16 mouse cellular contexts compared by ENCODE assay signal in the genomic region with DNA sequence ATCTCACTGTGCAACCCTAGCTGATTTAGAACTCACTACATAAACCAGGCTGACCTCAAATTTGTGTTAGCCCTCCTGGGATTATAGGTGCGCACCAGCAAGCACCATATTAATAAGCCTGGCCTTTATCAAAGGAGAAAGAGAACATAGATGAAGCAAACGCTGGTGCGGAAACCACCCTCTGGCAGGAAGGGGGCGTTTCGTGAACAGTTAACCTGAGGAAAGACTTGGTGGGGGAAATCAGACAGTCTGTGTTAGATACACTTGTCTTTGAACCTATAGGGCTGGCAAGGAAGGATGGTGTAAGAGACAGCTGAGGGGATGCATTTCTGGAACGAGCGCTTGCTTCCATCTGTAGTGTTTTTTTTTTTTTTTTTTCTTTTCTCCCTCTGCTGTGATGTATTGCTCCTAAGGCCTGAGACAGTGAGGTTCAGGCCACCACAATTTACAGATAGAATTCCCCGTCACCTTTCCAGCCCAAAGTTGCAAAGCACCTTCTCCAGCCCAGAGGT. TPM values are rescaled to one million over a fixed set of nuclear protein-coding genes. Genes with fewer than 3 reads are reported as not detected.
DNase-seq lines count a peak whose midpoint lies in the region; ATAC-seq and TF ChIP-seq lines count a peak whose summit lies in the region.
"Had no signal": no experiment of that assay in that cellular context is flagged by ENCODE, and none has a peak within 500 bp of the region (broad histone marks: within the 10 kb centered on the region; RNA-seq: fewer than 3 reads in every experiment).

No protein-coding gene starts in this region.

- H3K4me1 ChIP-seq in midbrain, embryonic 11.5 days (ENCODE audit: control insufficient read depth, insufficient read depth, low read length), result no peaks in the 10 kb centered on the region
- no peaks in the 10 kb centered on the region for H3K4me1 ChIP-seq in midbrain, postnatal 0 days (ENCODE audit: insufficient read depth, low read length)
- H3K4me1 ChIP-seq: embryonic facial prominence, embryonic 10.5 days; limb, embryonic 13.5 days; midbrain, embryonic 10.5 days had no signal

- H3K27me3 ChIP-seq in midbrain, embryonic 11.5 days (ENCODE audit: control insufficient read depth, insufficient read depth, low read length), result no peaks in the 10 kb centered on the region
- no peaks in the 10 kb centered on the region for H3K27me3 ChIP-seq in midbrain, postnatal 0 days (ENCODE audit: insufficient read depth, low read length)
- H3K27me3 ChIP-seq: limb, embryonic 13.5 days had no signal

- WGBS in midbrain, embryonic 11.5 days, result 88% methylated on average over 8 of the region's 8 CpGs
- 83% methylated on average over 8 of the region's 8 CpGs for WGBS in midbrain, postnatal 0 days

- H3K9me3 ChIP-seq in midbrain, embryonic 11.5 days (ENCODE audit: control insufficient read depth, low read length), result no peaks in the 10 kb centered on the region
- H3K9me3 ChIP-seq in midbrain, postnatal 0 days (ENCODE audit: low read length), result no peaks in the 10 kb centered on the region
- H3K9me3 ChIP-seq: embryonic facial prominence, embryonic 10.5 days; limb, embryonic 13.5 days; midbrain, embryonic 10.5 days had no signal

- DNase-seq in midbrain, embryonic 11.5 days (ENCODE audit: low spot score, missing footprints), result peak; percentile 19
- DNase-seq in midbrain, postnatal 0 days (ENCODE audit: low spot score), result no peak
- peak; percentile 66 for DNase-seq in induced T-regulatory cell, adult 2 months (ENCODE audit: low read depth)
- DNase-seq in naive thymus-derived CD4-positive, alpha-beta T cell, adult 2 months (ENCODE audit: low read depth), result peak; percentile 70
- no peak for DNase-seq in left cerebral cortex, postnatal 4 days
- DNase-seq in right cerebral cortex, postnatal 10 days (ENCODE audit: low spot score in 2 of 2), result no peak
- no peak for DNase-seq in left cerebral cortex, adult 9 months (ENCODE audit: low spot score in 2 of 2)

- no peak for ATAC-seq in midbrain, embryonic 11.5 days (ENCODE audit: low FRiP score)
- ATAC-seq in midbrain, postnatal 0 days (ENCODE audit: low FRiP score), result no peak

- no peak overlapping the region for H3K27ac ChIP-seq in midbrain, embryonic 11.5 days (ENCODE audit: low read depth, low read length)
- H3K27ac ChIP-seq in midbrain, postnatal 0 days (ENCODE audit: low read depth, low read length), result no peak overlapping the region
- H3K27ac ChIP-seq: embryonic facial prominence, embryonic 10.5 days; limb, embryonic 13.5 days; midbrain, embryonic 10.5 days had no signal

- H3K4me3 ChIP-seq in midbrain, embryonic 11.5 days (ENCODE audit: low read depth, low read length), result no peak overlapping the region
- H3K4me3 ChIP-seq in midbrain, postnatal 0 days (ENCODE audit: low read depth, low read length), result no peak overlapping the region
- H3K4me3 ChIP-seq: embryonic facial prominence, embryonic 10.5 days; limb, embryonic 13.5 days; midbrain, embryonic 10.5 days; myocyte had no signal

- H3K9ac ChIP-seq in midbrain, embryonic 11.5 days (ENCODE audit: low read length), result no peak overlapping the region
- no peak overlapping the region for H3K9ac ChIP-seq in midbrain, postnatal 0 days (replicated peaks; ENCODE audit: low read length, poor library complexity, severe bottlenecking)
- H3K9ac ChIP-seq: limb, embryonic 13.5 days had no signal

- H3K4me2 ChIP-seq in midbrain, embryonic 11.5 days, result no peak overlapping the region
- H3K4me2 ChIP-seq in midbrain, postnatal 0 days (ENCODE audit: low read depth, low read length, poor library complexity, severe bottlenecking), result no peak overlapping the region
- H3K4me2 ChIP-seq: limb, embryonic 13.5 days had no signal

- TF ChIP-seq CTCF in midbrain, postnatal 0 days (IDR thresholded peaks at IDR 0.05), result no peak

- H3K36me3 ChIP-seq in midbrain, embryonic 11.5 days (ENCODE audit: control insufficient read depth, insufficient read depth, low read length), result no peaks in the 10 kb centered on the region
- H3K36me3 ChIP-seq in midbrain, postnatal 0 days (ENCODE audit: insufficient read depth, low read length), result no peaks in the 10 kb centered on the region
- H3K36me3 ChIP-seq: embryonic facial prominence, embryonic 10.5 days; limb, embryonic 13.5 days; midbrain, embryonic 10.5 days had no signal

- intact Hi-C loops in left cerebral cortex, postnatal 4 days (cut with DNase I), result loop anchor here (10.0 kb wide), 1 partner anchor 143 kb away; no protein-coding TSS in a partner anchor

RNA-seq across cellular contexts. Expression of gene Il12rb2, which starts 58.1 kb away (rescaled TPM):
- polyA plus RNA-seq in midbrain, embryonic 11.5 days (2014; fragmentation: Nextera tagmentation; extraction: Ambion mirVana), result 0.07 and 0.10 TPM in 2 replicates
- 0.22 and 0.24 TPM in 2 replicates for total RNA-seq in midbrain, postnatal 0 days (2014; rRNA removed)
- 0.07 TPM in 1 of 2 replicates, not detected in the other for polyA plus RNA-seq in midbrain, postnatal 0 days (2015; fragmentation: Nextera tagmentation; extraction: Ambion mirVana)
- under 1 TPM in 1 of 2 experiments, not detected in 1; 0.22 TPM for total RNA-seq in left cerebral cortex, postnatal 4 days (2021)
- total RNA-seq: gastrocnemius, adult 8-10 months; layer of hippocampus, postnatal 25 days had no signal
- polyA plus RNA-seq: C2C12; intestine, embryonic 14.5 days; lung, postnatal 0 days; myocyte had no signal

Comparison
In these comparisons a context has a peak if more than half of its experiments do, and no peak if none do; other contexts are left out.
1. DNase-seq: peak in midbrain, embryonic 11.5 days (single experiment), induced T-regulatory cell, adult 2 months (single experiment) and naive thymus-derived CD4-positive, alpha-beta T cell, adult 2 months (single experiment); none in midbrain, postnatal 0 days (single experiment), left cerebral cortex, postnatal 4 days (single experiment), right cerebral cortex, postnatal 10 days (0 of 2) and left cerebral cortex, adult 9 months (0 of 2).